Mouse (Mus musculus): ENCODE measurements around the gene Ccdc14.

- no peak for TF ChIP-seq POLR2A (IDR thresholded peaks at IDR 0.05; ENCODE audit: low read depth, low read length)
- TF ChIP-seq CTCF (conservative IDR thresholded peaks at IDR 0.05; ENCODE audit: insufficient read depth, insufficient read length, low read depth, low read length) = no peak
Observed at GRCm38 (mm10) chr16:34738656-34739233, 48.3 kb downstream of the Ccdc14 start.

Data from kidney, adult 2 months (tissue).